Mouse (Mus musculus): Measurements from ENCODE around the gene Pdgfc.

- TF ChIP-seq CTCF (IDR thresholded peaks at IDR 0.05; ENCODE audit: low read depth) (no peak), EP300 (IDR thresholded peaks at IDR 0.05; ENCODE audit: low read depth) (no peak)
Observed at GRCm38 (mm10) chr3:81136985-81137384, 100.8 kb downstream of the Pdgfc start.

Data from liver, embryonic 14.5 days (tissue).